Comparison of ENCODE assay signal across 8 mouse cellular contexts in the genomic region with DNA sequence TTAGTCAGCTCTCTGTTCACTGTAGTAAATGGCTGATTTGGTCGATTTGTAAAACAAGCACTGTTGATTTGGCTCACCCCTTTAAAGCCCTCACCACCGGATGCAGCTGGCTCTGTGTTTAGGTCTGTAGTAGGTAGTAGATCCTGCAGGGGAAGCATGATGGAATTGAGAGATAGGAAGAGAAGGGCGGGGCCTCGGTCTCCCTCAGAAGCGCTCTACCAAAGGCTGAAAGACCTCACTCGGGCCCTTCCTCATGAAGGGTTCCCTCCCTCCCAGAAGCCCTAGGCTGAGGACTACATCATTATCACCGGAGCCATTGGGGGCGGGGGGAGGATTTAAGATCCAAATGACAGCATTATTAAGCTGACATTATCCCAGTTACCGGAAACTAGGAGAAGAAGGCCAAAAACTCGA. TPM values are rescaled to one million over a fixed set of nuclear protein-coding genes. Genes with fewer than 3 reads are reported as not detected.
DNase-seq lines count a peak whose midpoint lies in the region; ATAC-seq lines count a peak whose summit lies in the region.
"Had no signal": no experiment of that assay in that cellular context is flagged by ENCODE, and none has a peak within 500 bp of the region (broad histone marks: within the 10 kb centered on the region; RNA-seq: fewer than 3 reads in every experiment).

No protein-coding gene starts in this region.

- ATAC-seq in erythroid progenitor cell, adult 5-6 weeks (replicated peaks; ENCODE audit: low FRiP score, poor library complexity, severe bottlenecking), result peak; percentile 49; the same call in 1 of the 2 replicates

- no peaks in the 10 kb centered on the region for H3K36me3 ChIP-seq in midbrain, embryonic 10.5 days
- H3K36me3 ChIP-seq: limb, embryonic 13.5 days had no signal

- no peaks in the 10 kb centered on the region for H3K9me3 ChIP-seq in midbrain, embryonic 10.5 days (replicated peaks)
- H3K9me3 ChIP-seq: limb, embryonic 13.5 days had no signal

- no peaks in the 10 kb centered on the region for H3K27me3 ChIP-seq in midbrain, embryonic 10.5 days (ENCODE audit: low read depth, poor library complexity, severe bottlenecking)
- H3K27me3 ChIP-seq: limb, embryonic 13.5 days had no signal

- intact Hi-C loops in left cerebral cortex, postnatal 10 days (cut with DNase I), result no loop called here

- no peak overlapping the region for H3K4me3 ChIP-seq in midbrain, embryonic 10.5 days
- H3K4me3 ChIP-seq: limb, embryonic 13.5 days had no signal

- WGBS in midbrain, embryonic 10.5 days, result 82% methylated on average over 10 of the region's 10 CpGs

- DNase-seq in 416B (ENCODE audit: low read depth), result peak; percentile 81
- peak; percentile 71 for DNase-seq in CD4-positive, CD25-positive, alpha-beta regulatory T cell, adult 2 months (ENCODE audit: low read depth, low spot score)
- peak; percentile 27 for DNase-seq in lung, postnatal 25 days (ENCODE audit: low spot score)
- no peak for DNase-seq in cerebellum, postnatal 4 days (ENCODE audit: low spot score in 2 of 2)
- no peak for DNase-seq in left cerebral cortex, postnatal 10 days (ENCODE audit: extremely low spot score in 1 of 2, low spot score in 2 of 2)
- DNase-seq in midbrain, embryonic 10.5 days (ENCODE audit: low spot score), result no peak

- no peaks in the 10 kb centered on the region for H3K4me1 ChIP-seq in midbrain, embryonic 10.5 days
- H3K4me1 ChIP-seq: limb, embryonic 13.5 days had no signal

- H3K27ac ChIP-seq in midbrain, embryonic 10.5 days (replicated peaks), result no peak overlapping the region
- H3K27ac ChIP-seq: limb, embryonic 13.5 days had no signal

RNA-seq across cellular contexts. Expression of gene Neb, which starts 0.6 kb away (rescaled TPM):
- total RNA-seq in erythroid progenitor cell, adult 5-6 weeks (2015; ENCODE audit: low replicate concordance), result not detected in 2 replicates
- total RNA-seq in erythroid progenitor cell, adult 5-6 weeks (2017; ENCODE audit: low replicate concordance), result 0.08 TPM in 1 of 2 replicates, not detected in the other
- total RNA-seq in left cerebral cortex, postnatal 10 days (2021), result 1 to 10 TPM; 4.2 to 5.3 TPM
- polyA plus RNA-seq in midbrain, embryonic 10.5 days (2016; fragmentation: Nextera tagmentation; extraction: Ambion mirVana), result 0.06 and 0.16 TPM in 2 replicates

RNA-seq across cellular contexts. Expression of gene Arl5a, which starts 45.8 kb away (rescaled TPM):
- total RNA-seq in erythroid progenitor cell, adult 5-6 weeks (2015; ENCODE audit: low replicate concordance), result 23.5 and 24.9 TPM in 2 replicates
- total RNA-seq in erythroid progenitor cell, adult 5-6 weeks (2017; ENCODE audit: low replicate concordance), result 11.5 and 15.3 TPM in 2 replicates
- total RNA-seq in left cerebral cortex, postnatal 10 days (2021), result 10 to 100 TPM; 73.5 to 80.7 TPM
- 47.9 and 48.4 TPM in 2 replicates for polyA plus RNA-seq in midbrain, embryonic 10.5 days (2016; fragmentation: Nextera tagmentation; extraction: Ambion mirVana)

Comparison
In these comparisons a context has a peak if more than half of its experiments do, and no peak if none do; other contexts are left out.
1. DNase-seq: peak in 416B (single experiment), CD4-positive, CD25-positive, alpha-beta regulatory T cell, adult 2 months (single experiment) and lung, postnatal 25 days (single experiment); none in cerebellum, postnatal 4 days (0 of 2), left cerebral cortex, postnatal 10 days (0 of 2) and midbrain, embryonic 10.5 days (single experiment).
2. RNA of gene Neb, which starts 0.6 kb away (total RNA-seq): 4.2 to 5.3 TPM in left cerebral cortex, postnatal 10 days; 0.08 TPM in erythroid progenitor cell, adult 5-6 weeks; every median in the first group is over 4 times any median in the second.